Mouse (Mus musculus): ENCODE measurements around the gene Abtb2.

Gene Abtb2

DNA sequence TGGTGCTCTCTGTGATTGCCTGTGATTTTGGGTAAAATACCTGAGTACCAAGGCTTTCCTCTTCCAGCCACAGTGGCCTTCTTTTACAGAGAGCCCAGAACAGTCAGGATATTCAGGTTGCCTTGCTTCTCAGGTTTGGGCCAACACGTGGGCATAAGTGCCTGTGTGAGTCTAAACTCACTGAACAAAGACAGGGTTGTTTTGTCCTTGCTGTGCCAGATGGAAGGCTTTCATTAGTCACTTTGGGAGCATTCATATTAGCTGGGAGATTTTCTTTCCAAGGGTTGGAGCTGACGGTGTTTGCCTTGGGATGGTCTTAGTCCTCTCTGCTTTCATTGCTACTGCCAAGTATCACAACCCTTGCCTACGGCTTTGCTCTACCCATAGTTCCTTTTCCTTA is 20.3 kb downstream of the Abtb2 start:
- no peak for DNase-seq

DNA sequence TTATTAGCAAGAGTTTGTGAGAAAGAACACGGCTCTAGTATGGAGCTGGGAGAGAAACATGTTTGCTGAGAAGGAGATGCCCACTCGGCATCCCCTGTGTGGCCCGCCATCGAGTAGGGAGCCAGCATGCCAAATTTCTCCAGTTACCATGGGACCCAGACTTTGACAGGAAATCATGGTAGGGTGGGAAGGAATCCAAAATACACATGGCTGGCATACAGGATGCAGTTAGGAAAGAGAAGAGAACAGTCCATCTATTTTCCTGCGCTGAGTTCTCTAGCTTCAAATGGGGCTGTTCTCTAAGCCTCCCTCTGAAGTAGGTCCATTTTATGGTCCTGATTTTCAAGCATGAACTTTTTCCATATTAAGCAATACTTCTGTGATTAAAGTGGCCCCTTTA is 22.7 kb downstream of the Abtb2 start:
- DNase-seq: no peak

DNA sequence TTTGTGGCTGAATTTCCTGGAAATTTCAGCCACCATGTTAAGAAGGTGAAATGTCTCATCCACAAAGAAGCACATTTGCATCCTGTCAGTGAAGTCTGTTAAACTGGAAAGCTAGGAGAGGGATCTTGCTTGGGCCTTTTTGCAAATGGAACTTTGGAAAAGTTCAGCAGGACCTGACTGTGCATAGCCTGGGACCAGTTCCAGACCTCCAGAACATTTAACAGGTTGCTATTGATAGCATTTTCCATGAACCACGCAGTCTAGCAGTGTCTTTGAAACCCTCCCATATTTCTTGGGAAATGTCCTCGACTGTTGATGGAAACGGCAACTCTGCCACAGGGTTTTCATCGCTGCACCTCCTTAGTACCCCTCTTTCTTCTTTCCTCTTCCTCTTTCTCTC is 23.3 kb downstream of the Abtb2 start:
- no peak for DNase-seq

DNA sequence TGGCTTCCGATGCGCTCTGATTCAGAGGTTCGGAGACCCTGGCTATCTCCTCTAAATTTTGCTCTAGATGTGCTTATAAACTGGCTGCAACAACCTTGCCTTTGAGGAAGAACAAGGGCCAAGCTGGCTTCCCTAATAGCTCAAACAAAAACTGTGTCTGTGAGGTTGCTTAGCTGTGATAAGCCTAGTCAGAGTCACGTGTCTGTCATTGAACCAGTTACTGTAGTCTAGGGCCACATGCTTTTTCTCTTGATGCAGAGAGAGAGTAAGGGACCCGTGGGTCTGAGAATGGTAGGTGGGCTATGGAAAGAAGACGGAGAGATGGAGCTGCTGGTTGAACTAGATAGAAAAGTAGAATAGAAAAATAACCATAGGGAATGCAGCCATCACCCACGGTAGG is 24.5 kb downstream of the Abtb2 start:
- DNase-seq: no peak

DNA sequence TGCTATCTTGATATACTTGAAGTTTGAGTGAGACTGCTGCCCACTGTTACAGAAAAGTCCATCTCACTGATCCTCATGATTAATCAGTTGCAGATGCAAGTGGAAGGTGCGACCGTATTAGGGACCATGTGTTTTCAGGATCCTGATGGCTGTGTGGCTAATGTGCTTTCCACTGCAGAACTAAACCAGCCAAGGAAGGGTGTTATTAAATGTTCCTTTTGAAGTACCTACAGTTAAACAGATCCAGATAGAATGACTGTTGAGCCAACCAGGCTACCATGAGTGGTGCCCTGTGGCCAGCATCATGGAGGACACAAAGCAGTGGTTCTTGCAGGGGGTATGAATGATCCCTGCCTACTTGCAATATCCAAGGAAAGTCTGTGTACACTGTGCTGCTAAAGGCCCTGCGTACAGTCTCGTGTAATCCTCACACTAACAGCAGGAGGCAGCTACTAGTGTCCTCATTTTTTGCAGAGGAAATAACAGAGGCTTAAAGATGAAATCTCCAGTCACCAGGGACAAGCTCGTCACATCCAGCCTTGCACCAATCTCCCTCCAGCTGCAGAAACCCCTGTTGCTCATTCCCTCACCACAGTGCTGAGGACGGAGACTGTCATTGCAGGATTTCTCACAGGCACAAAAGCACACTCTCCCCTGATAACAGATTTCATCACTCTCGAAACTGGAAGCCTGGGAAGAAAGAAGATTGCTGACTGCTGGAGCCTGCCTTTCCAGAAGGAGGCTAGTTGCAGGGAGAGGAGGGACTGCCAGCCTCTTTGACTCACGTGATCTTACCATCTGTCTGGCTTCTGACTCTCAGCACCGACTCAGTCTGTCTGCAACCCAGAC is 25.9 kb downstream of the Abtb2 start:
- DNase-seq: peak in 1 of 2 experiments; percentile 46

DNA sequence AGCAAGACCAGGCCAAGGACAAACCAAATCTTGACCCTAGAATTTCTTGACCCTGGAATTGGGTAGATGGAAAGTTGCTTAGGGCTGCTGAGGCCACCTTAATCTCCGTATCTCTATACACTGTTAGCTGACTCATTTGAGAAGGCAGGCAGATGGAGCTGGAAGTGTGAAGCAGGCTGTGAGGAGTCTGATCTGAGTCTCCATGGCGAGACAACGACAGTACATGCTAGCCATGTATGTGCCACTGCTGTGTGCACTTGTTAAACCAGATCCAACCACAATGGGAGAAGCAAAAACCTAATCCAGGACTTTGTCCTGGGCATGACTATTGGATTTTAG is 26.4 kb downstream of the Abtb2 start:
- no peak for DNase-seq

DNA sequence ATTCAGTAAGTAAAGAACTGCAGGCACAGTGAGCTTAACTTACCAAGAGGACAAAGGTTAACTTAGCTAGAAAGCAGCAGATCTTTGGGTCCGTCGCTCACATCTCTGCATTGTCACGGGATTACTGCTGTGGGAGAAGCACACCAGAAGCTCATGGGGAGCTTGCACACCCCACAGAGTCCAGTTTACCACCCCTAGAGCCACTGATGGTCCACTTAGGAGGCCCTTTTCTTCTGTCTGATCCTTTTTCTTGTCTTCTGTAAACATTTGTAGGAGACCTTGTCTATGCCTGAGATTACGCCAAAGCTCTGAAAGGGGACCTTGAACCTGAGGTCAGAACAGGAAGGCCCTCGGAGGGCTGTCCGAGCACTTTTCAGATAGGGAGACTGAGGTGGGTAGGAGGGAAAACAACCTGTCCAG is 28.5 kb downstream of the Abtb2 start:
- DNase-seq: no peak

DNA sequence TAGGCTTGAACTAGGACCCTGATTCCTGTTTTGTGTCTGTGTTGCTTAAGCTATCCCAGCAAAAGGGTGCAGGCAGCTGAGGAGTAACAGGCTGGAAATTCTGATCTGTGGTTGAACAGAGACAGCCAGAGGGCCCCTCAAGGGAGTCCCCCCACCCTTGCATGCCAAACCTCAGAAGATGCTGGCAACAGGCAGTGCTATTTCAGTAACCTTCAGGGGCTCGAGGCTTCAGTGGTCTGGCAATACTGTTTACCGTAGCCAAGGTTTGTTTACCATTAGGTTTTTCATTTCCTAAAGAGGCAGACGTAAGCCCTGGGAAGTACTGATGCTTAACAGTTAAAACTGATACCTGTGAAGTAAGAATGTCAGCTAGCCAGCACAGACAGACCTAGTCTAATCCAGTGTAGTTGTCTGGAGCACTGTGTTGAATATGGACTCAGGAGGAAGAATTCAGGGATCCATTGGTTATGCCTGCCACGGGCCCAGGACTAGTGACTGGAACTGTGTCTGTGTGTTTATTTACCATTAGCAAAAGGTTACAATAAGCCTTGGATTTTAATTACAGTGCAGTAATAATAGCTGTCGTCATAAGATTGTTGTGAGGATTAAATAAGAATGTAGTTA is 29.0 kb downstream of the Abtb2 start:
- no peak for DNase-seq

DNA sequence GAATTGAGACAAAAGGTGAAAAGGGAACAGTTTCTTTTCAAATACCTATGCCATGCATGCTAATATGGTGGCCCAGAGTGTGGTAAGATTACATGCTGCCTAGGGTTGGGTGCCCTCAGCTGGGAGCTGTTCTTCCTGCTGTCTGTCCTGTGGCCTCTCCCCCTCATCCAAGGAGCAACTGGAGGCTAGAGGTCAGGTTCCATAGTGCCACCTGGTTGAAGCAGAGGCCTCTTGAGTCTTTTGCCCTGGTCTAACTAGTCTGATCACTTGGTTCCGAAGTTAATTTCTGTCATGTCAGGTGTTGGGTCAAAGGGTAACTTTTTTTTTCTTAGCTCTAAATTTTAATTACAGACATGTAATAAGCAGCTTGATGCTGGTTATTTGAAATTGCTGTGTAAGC is 33.2 kb downstream of the Abtb2 start:
- no peak for DNase-seq

DNA sequence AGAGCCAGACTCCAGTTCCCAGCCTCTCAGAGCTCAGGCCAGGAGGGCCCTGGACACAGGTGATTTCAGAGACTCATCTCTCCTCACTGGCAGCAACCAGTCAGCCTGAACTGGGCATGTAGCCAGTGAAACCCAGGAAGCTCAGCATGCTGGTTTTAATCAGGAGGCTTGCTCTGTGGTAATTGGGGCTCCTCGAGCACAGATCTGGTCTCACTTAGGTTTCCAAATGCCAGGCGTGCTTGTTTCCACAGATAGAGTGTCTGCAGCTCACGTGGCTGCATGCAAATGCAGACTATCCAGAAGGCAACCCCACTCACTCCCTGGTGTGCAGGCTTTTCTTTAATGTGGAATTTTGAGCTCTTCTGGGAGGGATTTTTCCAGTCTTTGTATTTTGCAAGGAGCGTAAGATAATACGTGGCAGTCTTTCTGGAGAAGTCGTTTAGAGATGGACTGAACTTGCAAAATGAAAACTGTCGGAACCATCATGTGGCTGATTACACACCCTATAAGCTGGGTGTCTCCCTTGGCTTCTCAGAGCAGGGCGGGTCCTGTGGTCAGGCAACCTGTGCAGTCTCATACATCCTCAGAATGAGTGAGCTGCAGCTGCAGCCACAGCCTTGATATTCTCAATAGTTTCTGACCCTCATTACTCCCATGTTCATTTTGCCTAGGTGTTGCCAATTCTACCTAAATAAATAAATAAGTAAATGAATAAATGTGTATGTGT is 34.2 kb downstream of the Abtb2 start:
- DNase-seq: no peak

DNA sequence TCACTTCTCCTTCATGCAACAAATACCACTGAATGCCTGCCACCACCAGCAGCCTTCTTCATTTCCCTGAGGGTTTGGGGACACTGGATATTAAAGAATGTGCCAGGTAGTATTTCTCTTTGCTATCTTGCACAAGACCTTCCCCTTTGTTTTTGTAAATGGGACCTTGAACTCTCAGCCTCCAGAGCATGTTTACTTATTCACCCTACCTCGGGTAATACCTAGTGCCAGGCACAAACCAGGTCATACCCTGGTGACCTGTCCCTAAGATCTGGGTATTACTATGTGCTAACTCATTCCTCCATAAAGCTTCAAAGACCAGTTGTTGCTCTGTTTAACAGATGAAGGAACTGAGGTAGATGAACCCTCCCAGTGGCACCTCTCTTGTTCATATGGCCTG is 35.0 kb downstream of the Abtb2 start:
- no peak for DNase-seq

DNA sequence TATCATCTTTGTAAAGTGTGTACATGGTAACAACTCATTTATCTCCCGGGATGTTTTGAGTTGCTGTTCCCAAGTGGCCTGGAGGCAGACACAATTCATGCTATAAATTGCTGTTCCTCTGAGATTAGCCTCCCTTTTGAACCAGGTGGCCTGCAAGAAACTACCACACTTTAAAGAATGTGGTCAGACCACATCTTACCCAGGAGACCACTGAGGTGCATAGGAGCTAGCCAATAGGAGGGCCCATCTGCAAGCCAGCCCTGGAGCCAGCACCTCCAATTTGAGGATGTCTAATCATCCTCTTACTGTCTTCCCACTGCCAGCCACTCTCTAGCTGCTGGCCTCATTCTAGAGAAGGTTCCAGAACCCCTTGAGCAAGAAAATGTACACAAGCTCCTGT is 35.4 kb downstream of the Abtb2 start:
- DNase-seq: no peak

DNA sequence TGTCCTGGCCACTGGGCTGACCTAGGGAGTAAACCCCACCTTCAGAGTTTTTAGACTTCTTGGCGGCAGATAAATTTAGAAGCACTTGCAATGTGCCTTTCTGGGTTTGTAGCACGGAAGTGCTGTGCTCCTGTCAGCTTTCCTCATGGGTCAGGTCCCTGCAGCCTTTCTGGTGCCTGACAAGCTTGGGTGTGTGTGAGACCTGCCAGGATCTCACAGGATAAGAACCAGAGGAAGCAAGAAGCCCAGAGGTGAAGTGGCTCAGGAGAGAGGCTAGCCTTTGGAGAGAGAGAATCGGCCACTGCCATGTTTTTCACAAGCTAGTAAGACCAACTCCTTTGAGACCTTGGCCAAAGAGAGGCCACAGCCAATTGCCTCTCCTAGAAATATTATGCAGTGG is 37.1 kb downstream of the Abtb2 start:
- no peak for DNase-seq

DNA sequence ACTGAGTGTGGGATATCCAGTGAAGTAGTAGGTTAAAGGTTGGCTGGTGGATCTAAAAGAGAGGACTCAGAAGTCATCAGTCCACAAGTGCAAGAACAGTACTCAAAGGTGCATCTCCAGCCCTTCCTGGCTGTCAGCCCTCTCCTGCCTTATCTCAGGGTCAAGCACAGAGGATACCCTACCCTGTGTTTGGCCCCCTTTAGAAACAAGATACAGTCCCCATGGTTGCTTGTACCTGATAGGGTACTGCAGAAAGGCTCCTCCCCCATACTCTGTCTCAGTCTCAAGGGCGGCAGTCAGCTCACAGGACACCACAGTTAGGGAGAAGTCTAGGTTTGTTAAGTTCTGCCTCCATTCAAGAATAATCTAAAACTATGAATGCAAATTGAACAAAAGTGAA is 37.8 kb downstream of the Abtb2 start:
- DNase-seq: no peak

DNA sequence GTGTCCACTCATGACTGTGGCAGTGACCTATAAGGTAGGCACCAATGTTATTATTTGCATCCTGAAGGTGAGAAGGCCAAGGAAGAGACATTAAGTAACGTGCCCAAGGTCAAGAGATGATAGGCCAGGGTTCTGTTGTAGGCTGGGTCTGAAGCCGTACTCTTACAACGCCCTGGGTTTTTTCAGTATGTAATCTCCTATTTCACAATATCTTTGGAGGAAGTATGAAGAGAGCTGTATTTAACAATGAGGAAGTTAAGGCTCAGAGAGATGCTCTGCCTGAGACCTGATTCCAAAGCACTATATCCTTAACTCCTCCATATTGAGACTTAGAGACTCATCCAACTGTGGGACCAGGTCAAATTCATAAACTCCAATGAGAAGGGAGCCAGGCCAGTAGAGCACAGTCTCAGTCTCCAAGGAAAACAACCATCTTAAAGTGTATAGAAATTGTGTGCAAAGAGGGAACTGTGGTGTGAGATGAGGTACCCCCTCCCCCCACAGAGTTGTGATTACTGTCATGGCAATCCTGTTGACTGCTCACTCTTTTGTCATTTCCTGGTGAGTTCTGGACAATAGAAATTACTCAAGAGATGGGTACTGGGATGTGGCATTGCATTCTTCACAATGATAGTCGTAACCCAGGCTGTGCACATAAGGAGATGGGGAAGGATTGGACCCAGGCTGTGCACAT is 39.8 kb downstream of the Abtb2 start:
- peak in 1 of 2 experiments; percentile 21 for DNase-seq

DNA sequence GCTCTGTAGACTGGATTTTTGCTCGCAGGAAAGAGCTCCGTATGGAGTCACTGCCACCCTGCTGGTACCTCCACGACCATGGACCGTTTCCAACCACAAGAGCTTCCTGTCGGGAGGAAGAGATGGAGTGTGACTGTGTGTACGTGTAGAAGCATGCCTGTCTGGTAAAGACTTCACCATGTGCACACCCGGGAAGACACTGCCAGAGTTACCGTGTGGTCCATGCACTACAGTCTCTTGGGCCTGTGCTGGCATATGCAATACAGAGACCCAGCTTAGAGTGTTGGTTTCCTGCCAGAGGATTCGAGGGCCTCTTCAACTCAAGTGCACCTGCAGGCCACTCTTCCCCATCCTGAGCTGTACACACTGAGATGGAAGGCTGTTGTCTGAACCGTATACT is 41.8 kb downstream of the Abtb2 start:
- peak; percentile 76 for DNase-seq

DNA sequence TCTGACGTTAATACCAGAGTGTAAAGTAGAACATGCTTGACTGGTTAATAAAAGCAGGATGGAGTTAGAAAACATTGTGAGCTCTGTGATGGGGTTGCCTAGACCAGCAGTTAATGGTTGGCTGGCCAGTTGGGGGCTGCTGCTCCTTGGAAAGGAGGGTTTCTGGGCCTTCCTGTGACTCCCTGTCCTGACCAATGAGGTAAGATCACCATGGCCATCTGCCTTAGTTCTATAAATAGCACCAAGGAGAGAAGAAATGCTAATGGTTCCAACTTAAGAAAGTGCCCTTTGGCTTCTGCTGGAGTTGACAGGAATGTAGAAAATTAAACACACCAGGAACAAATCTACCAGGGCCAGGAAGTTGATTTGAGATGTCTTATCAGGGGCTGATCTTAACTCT is 42.8 kb downstream of the Abtb2 start:
- no peak for DNase-seq

DNA sequence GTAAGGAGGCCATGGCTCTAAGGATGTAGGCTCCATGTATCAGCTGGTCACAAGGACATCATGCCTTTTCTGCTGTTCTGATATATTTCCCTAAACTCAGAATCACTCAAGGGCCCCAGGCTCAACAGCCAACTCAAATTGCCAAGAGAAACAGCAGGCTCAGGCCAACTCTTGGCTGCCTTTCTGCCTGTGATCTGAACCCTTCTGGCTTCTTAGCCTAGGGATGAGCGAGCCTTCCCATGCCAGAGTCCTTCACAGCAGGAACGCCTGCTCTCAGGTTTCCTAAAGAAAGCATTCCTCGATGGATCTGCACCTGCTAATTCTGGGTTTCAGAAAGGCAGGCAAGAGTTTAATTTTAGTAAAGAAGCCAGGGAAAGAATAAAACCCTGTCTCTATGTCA is 43.4 kb downstream of the Abtb2 start:
- no peak for DNase-seq

DNA sequence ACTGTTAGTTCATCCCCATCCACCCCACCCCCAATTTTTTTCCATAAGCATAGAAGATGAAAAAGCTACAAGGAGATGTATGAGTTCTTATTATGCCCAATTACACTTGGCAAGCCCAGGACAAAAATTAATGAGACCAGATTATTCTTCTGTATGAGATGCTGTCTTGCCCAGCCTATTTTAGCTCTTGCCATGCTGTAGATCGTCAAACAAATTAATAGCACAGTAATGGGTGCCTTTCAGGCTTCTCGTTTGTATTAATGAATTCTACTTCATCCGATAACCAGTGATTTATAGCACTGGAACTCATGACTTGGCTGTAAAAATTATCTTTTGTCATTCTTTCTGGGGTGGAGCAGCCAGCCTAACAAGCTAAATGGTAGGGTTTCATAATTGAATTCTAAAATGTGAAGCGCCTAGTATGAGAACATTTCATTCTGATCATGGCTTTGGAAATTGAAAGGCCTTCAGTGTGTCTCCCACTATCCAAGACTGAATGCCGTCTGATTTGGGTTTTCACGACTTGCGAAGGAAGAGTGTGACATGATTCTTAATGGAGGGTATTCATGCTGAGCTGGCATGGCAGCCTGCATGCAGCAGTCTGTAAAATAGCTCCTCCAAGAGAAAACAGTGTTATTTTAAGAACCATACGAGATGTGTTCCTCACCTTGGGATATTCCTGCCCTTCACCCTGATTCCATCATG is 44.9 kb downstream of the Abtb2 start:
- DNase-seq: no peak

DNA sequence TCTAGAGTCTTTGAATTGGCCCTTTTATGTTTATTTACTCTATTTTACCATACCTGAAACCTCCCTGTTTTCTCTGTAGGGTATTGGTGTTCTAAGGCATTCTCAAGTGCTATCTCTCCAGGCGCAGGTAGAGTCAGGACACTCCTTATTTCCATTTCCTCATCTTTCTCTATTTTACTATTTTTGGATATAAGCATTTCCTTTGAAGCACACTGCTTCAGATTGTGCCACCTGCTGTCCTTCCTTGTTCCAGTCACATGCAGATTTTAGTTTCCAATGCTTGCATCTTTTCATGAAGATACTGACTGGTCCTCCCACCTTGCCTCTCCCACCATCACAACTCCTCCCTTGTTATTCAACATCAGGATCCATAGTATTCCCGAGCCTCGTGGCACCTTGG is 47.8 kb downstream of the Abtb2 start:
- no peak for DNase-seq

DNA sequence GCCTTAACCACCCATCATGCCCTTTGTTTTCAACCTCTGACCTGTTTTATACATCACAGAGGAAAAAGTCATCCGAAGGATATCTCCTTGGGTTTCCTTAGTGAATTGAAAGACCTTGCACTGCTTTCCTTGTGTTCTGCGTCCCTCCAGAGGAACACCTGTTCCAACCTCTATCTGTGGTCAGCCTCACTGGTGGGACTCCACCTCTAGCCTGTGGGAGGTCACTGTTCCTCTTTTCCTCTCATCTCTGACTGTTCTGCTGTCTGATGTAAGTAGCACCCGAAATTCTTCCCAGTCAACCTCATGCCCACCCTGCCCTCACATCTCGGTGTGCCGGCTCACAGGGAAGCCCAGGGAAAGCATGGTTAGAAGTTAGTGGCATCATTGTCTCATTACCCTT is 48.9 kb downstream of the Abtb2 start:
- DNase-seq: no peak

DNA sequence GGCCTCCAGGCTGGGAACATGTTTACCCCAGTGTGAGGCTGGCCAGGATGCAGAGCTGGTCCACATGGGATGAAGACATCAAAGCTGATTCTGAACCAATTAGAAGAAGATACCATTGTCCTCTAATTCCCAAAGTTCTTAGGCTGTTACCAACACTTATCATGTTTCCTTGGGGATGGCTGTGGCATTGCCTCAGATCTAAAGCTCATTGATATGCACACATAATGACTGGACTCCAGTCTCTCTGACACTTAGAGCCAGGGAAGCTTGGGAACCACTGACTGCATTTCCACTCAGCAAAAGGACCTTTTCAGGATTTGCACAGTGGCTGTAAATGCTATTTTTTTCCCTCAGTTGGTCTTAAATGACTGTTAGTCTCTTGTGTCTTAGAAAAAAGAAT is 52.3 kb downstream of the Abtb2 start:
- DNase-seq: no peak

DNA sequence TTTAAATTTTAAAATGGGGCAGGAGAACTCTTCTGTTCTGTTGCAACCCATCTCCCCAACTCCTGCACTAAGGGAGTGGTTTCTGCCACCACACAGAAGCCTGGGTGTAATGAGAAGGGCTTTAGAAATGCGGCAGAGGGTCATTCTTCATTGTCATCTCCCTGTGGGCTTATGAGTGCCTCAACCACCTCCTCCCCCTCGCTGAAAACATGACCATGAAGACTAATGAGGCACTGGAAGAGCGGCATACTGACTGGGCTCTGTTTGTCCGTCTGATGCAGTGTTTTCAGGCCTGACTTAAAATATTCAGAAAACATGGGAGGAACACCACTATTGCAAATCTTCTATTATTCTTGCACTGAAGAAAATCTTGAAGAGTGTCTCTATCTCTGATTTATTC is 56.8 kb downstream of the Abtb2 start:
- no peak for DNase-seq

All from lung, postnatal 4 days (tissue).